Mouse (Mus musculus): ENCODE data around the gene Hspbp1. TPM values are rescaled to one million over a fixed set of nuclear protein-coding genes. Genes with fewer than 3 reads are reported as not detected.

Hspbp1 gene
- total RNA-seq (2017), result 28.6 and 43.6 TPM in 2 replicates

- ATAC-seq (replicated peaks; ENCODE audit: low read depth, poor library complexity, severe bottlenecking), result peak; percentile 95
Observed at GRCm38 (mm10) chr7:4684632-4685417, at the start of gene Hspbp1. Gene Hspbp1, minus strand, starts transcription at chr7:4685068.

GRCm38 (mm10) chr7:4732968-4733392 lies 48.1 kb upstream of the Hspbp1 start:
- ATAC-seq (replicated peaks; ENCODE audit: low read depth, poor library complexity, severe bottlenecking), result peak; percentile 69; the same call in 1 of the 2 replicates

- ATAC-seq (replicated peaks; ENCODE audit: low read depth, poor library complexity, severe bottlenecking), result peak; percentile 50; the same call in 1 of the 2 replicates
Observed at GRCm38 (mm10) chr7:4731090-4731489, 46.2 kb upstream of the Hspbp1 start.

GRCm38 (mm10) chr7:4725169-4725568 lies 40.3 kb upstream of the Hspbp1 start, which contains the start of gene Tmem150b:
Gene Tmem150b, minus strand, starts transcription at chr7:4725249.
- peak; percentile 60 for ATAC-seq (replicated peaks; ENCODE audit: low read depth, poor library complexity, severe bottlenecking)

- ATAC-seq (replicated peaks; ENCODE audit: low read depth, poor library complexity, severe bottlenecking), result peak; percentile 83
Observed at GRCm38 (mm10) chr7:4724359-4724758, 39.5 kb upstream of the Hspbp1 start.

GRCm38 (mm10) chr7:4723508-4723907 lies 38.6 kb upstream of the Hspbp1 start:
- ATAC-seq (replicated peaks; ENCODE audit: low read depth, poor library complexity, severe bottlenecking), result peak; percentile 23; the same call in 1 of the 2 replicates

GRCm38 (mm10) chr7:4719276-4719675 lies 34.4 kb upstream of the Hspbp1 start:
- ATAC-seq (replicated peaks; ENCODE audit: low read depth, poor library complexity, severe bottlenecking), result no peak

GRCm38 (mm10) chr7:4716955-4717354 lies 32.1 kb upstream of the Hspbp1 start:
- ATAC-seq (replicated peaks; ENCODE audit: low read depth, poor library complexity, severe bottlenecking), result no peak

- ATAC-seq (replicated peaks; ENCODE audit: low read depth, poor library complexity, severe bottlenecking), result peak; percentile 22; the same call in 1 of the 2 replicates
Observed at GRCm38 (mm10) chr7:4712594-4712993, 27.7 kb upstream of the Hspbp1 start.

GRCm38 (mm10) chr7:4705098-4705497 lies 20.2 kb upstream of the Hspbp1 start:
- peak; percentile 68 for ATAC-seq (replicated peaks; ENCODE audit: low read depth, poor library complexity, severe bottlenecking)

- ATAC-seq (replicated peaks; ENCODE audit: low read depth, poor library complexity, severe bottlenecking), result no peak
Observed at GRCm38 (mm10) chr7:4703195-4703594, 18.3 kb upstream of the Hspbp1 start.

GRCm38 (mm10) chr7:4702334-4702733 lies 17.5 kb upstream of the Hspbp1 start:
- ATAC-seq (replicated peaks; ENCODE audit: low read depth, poor library complexity, severe bottlenecking), result no peak

GRCm38 (mm10) chr7:4693004-4693403 lies 8.1 kb upstream of the Hspbp1 start:
- ATAC-seq (replicated peaks; ENCODE audit: low read depth, poor library complexity, severe bottlenecking), result no peak

- no peak for ATAC-seq (replicated peaks; ENCODE audit: low read depth, poor library complexity, severe bottlenecking)
Observed at GRCm38 (mm10) chr7:4690951-4691653, 6.2 kb upstream of the Hspbp1 start.

- no peak for ATAC-seq (replicated peaks; ENCODE audit: low read depth, poor library complexity, severe bottlenecking)
Observed at GRCm38 (mm10) chr7:4690387-4690786, 5.5 kb upstream of the Hspbp1 start, which contains the start of gene Brsk1. Gene Brsk1, plus strand, starts transcription at chr7:4690604.

GRCm38 (mm10) chr7:4684203-4684602 lies 665 bp downstream of the Hspbp1 start:
- no peak for ATAC-seq (replicated peaks; ENCODE audit: low read depth, poor library complexity, severe bottlenecking)

GRCm38 (mm10) chr7:4683307-4683706 lies 1.6 kb downstream of the Hspbp1 start:
- no peak for ATAC-seq (replicated peaks; ENCODE audit: low read depth, poor library complexity, severe bottlenecking)

- no peak for ATAC-seq (replicated peaks; ENCODE audit: low read depth, poor library complexity, severe bottlenecking)
Observed at GRCm38 (mm10) chr7:4675200-4675599, 9.7 kb downstream of the Hspbp1 start.

- ATAC-seq (replicated peaks; ENCODE audit: low read depth, poor library complexity, severe bottlenecking), result peak; percentile 75
Observed at GRCm38 (mm10) chr7:4674114-4674731, 10.6 kb downstream of the Hspbp1 start.

GRCm38 (mm10) chr7:4671956-4672355 lies 12.9 kb downstream of the Hspbp1 start:
- ATAC-seq (replicated peaks; ENCODE audit: low read depth, poor library complexity, severe bottlenecking), result peak; percentile 26; the same call in 1 of the 2 replicates

All from common myeloid progenitor, adult 5-6 weeks (primary cell).